ENCODE assay signal across 8 mouse cellular contexts in the genomic region with DNA sequence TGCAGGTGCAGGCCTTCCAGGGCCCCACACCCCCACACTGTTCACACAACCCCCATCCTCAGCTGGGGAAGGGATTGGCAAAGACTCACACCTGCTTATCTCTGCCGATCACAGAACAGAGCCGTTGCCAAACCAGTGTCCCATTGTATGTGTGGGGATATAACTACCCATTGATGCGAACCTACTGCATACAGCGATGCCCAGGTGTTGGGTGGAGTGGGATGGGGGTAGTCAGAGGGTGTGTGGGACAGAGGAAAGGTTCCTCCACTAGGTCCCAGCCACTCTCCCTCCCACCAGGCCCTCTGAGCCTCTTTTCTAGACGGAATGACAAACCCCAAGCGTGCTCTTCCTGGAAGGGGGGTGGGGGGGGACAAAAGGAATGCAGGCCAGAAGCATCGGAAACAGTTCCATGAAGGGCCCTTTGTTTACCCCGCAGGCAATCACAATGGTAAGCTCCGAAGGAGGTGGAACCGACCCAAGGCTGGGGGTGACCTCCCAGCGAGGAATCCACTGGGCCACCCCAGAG. TPM values are rescaled to one million over a fixed set of nuclear protein-coding genes. Genes with fewer than 3 reads are reported as not detected.
DNase-seq lines count a peak whose midpoint lies in the region; ATAC-seq and TF ChIP-seq lines count a peak whose summit lies in the region.

A gene (minus strand): TSS at position 287 of the 526 bp plus-strand sequence.

- H3K27ac ChIP-seq in liver, adult 2 months (replicated peaks; ENCODE audit: insufficient read depth, low read depth, low read length): peak within 1 kb of the TSS; percentile 29
- no peak within 1 kb of the TSS for H3K27ac ChIP-seq in liver, embryonic 12.5 days
- peak within 1 kb of the TSS; percentile 83 for H3K27ac ChIP-seq in embryonic facial prominence, embryonic 15.5 days (replicated peaks)
- H3K27ac ChIP-seq in limb, embryonic 10.5 days: peak within 1 kb of the TSS; percentile 80

- H3K27me3 ChIP-seq in liver, adult 2 months (ENCODE audit: control insufficient read depth, insufficient read depth, low read length): no peaks in the 10 kb centered on the region
- peaks cover 47% of the 10 kb centered on the region for H3K27me3 ChIP-seq in liver, embryonic 12.5 days (replicated peaks)
- no peaks in the 10 kb centered on the region for H3K27me3 ChIP-seq in embryonic facial prominence, embryonic 15.5 days
- H3K27me3 ChIP-seq in limb, embryonic 10.5 days (ENCODE audit: low read depth, poor library complexity, severe bottlenecking): peaks cover 21% of the 10 kb centered on the region

- DNase-seq in liver, adult 2 months (ENCODE audit: extremely low read depth, low read depth, low spot score): no peak
- DNase-seq in limb, embryonic 10.5 days (ENCODE audit: low spot score): peak; percentile 57
- peak; percentile 48 for DNase-seq in testis, postnatal 14 days (ENCODE audit: low spot score)
- DNase-seq in B cell, adult 2 months: no peak
- no peak for DNase-seq in spleen, postnatal 4 days (ENCODE audit: low spot score in 2 of 2)
- DNase-seq in right cerebral cortex, postnatal 14 days: no peak

- no peak for TF ChIP-seq POLR2A in liver, adult 2 months (IDR thresholded peaks at IDR 0.05; ENCODE audit: extremely low read depth, insufficient read depth, low read length)

- H3K79me2 ChIP-seq in liver, adult 2 months (ENCODE audit: control insufficient read depth, insufficient read depth, low read length): no peaks in the 10 kb centered on the region

- no peaks in the 10 kb centered on the region for H3K36me3 ChIP-seq in liver, adult 2 months (ENCODE audit: control insufficient read depth, insufficient read depth, low read length)
- H3K36me3 ChIP-seq in liver, embryonic 12.5 days: no peaks in the 10 kb centered on the region
- H3K36me3 ChIP-seq in embryonic facial prominence, embryonic 15.5 days: no peaks in the 10 kb centered on the region
- peaks cover 13% of the 10 kb centered on the region for H3K36me3 ChIP-seq in limb, embryonic 10.5 days

- H3K9ac ChIP-seq in liver, adult 2 months (ENCODE audit: low read depth, low read length): peak within 1 kb of the TSS; percentile 47; the same call in 1 of the 2 replicates
- no peak within 1 kb of the TSS for H3K9ac ChIP-seq in liver, embryonic 12.5 days
- H3K9ac ChIP-seq in embryonic facial prominence, embryonic 15.5 days: no peak within 1 kb of the TSS

- peak within 1 kb of the TSS; percentile 63 for H3K4me3 ChIP-seq in liver, adult 2 months (ENCODE audit: insufficient read depth, low read depth, low read length)
- no peak within 1 kb of the TSS for H3K4me3 ChIP-seq in liver, embryonic 12.5 days
- no peak within 1 kb of the TSS for H3K4me3 ChIP-seq in embryonic facial prominence, embryonic 15.5 days (replicated peaks)
- peak within 1 kb of the TSS; percentile 28 for H3K4me3 ChIP-seq in limb, embryonic 10.5 days

- peaks cover 4% of the 10 kb centered on the region; the same call in 1 of the 2 replicates for H3K4me1 ChIP-seq in liver, adult 2 months (ENCODE audit: control insufficient read depth, insufficient read depth, low read length)
- 0 out of 2 replicates have a peak, but pooled peaks cover under 1% of the 10 kb centered on the region for H3K4me1 ChIP-seq in liver, embryonic 12.5 days
- peaks cover 25% of the 10 kb centered on the region for H3K4me1 ChIP-seq in embryonic facial prominence, embryonic 15.5 days
- H3K4me1 ChIP-seq in limb, embryonic 10.5 days: peaks cover 31% of the 10 kb centered on the region

- no peak for TF ChIP-seq CTCF in liver, adult 2 months (IDR thresholded peaks at IDR 0.05; ENCODE audit: low read depth, low read length)

- H3K4me2 ChIP-seq in liver, embryonic 12.5 days: no peak within 1 kb of the TSS
- 0 out of 2 replicates have a peak within 1 kb of the TSS, but pooled peaks have one; percentile 8 for H3K4me2 ChIP-seq in embryonic facial prominence, embryonic 15.5 days (replicated peaks)

- H3K9me3 ChIP-seq in liver, embryonic 12.5 days (replicated peaks): no peaks in the 10 kb centered on the region
- no peaks in the 10 kb centered on the region for H3K9me3 ChIP-seq in embryonic facial prominence, embryonic 15.5 days (replicated peaks)
- no peaks in the 10 kb centered on the region for H3K9me3 ChIP-seq in limb, embryonic 10.5 days (replicated peaks)

- WGBS in liver, adult 2 months: 57% methylated on average over 11 of the region's 11 CpGs
- WGBS in liver, embryonic 12.5 days (ENCODE audit: insufficient replicate concordance): 21% methylated on average over 11 of the region's 11 CpGs
- WGBS in embryonic facial prominence, embryonic 15.5 days: 8% methylated on average over 11 of the region's 11 CpGs
- 10% methylated on average over 11 of the region's 11 CpGs for WGBS in limb, embryonic 10.5 days

- ATAC-seq in liver, embryonic 12.5 days: no peak; the same call in 1 of the 2 replicates
- ATAC-seq in embryonic facial prominence, embryonic 15.5 days (ENCODE audit: insufficient number of reproducible peaks, low FRiP score, low TSS enrichment, low read depth): peak; percentile 41; the same call in 1 of the 2 replicates

RNA-seq across cellular contexts. Expression of the gene that starts here (rescaled TPM):
- total RNA-seq in liver, adult 2 months (2014; rRNA removed): 6.0 and 9.9 TPM in 2 replicates
- 2.9 and 3.0 TPM in 2 replicates for polyA plus RNA-seq in liver, adult 2 months (2012; rRNA removed)
- polyA plus RNA-seq in liver, embryonic 12.5 days (2016; fragmentation: Nextera tagmentation; extraction: Ambion mirVana): 0.20 TPM in 1 of 2 replicates, not detected in the other
- 1.6 and 2.1 TPM in 2 replicates for polyA plus RNA-seq in embryonic facial prominence, embryonic 15.5 days (2015; fragmentation: Nextera tagmentation; extraction: Ambion mirVana)
- polyA plus RNA-seq in limb, embryonic 10.5 days (2016; fragmentation: Nextera tagmentation; extraction: Ambion mirVana): 0.67 and 0.90 TPM in 2 replicates

Comparison
In these comparisons a context has a peak if more than half of its experiments do, and no peak if none do; other contexts are left out.
1. Peak in DNase-seq, H3K4me3 ChIP-seq and H3K27ac ChIP-seq in limb, embryonic 10.5 days; RNA of the gene not detected or under 1 TPM.